Mouse (Mus musculus) limb, embryonic 13.5 days (tissue): ENCODE measurements at regions not wholly inside any gene's neighbourhood (a gene's known extent, or its start where the extent isn't known, plus 50 kb on each side); places are given as distances from the start of the nearest gene placed in this dataset.

Experiments
- ATAC-seq: fragments of 200-750 bp; cut with Nextera tagmentation; 2 replicates; pipeline ENCODE4 v1.8.0; 2017; ENCODE audit warnings: low read depth, moderate number of reproducible peaks, moderate TSS enrichment; ENCODE audit not compliant: low FRiP score
- H3K27ac ChIP-seq: fragments of 300-500 bp; sonication (generic); 2 replicates; pipeline ENCODE4 v1.5.1; 2015; ENCODE audit warnings: inconsistent platforms, mild to moderate bottlenecking, moderate library complexity
- H3K27me3 ChIP-seq: fragments of 300-500 bp; sonication (generic); 2 replicates; pipeline ENCODE4 v1.6.1; 2015; ENCODE audit warnings: mild to moderate bottlenecking, inconsistent platforms
- H3K36me3 ChIP-seq: fragments of 300-500 bp; sonication (generic); 2 replicates; pipeline ENCODE4 v1.6.1; 2015; ENCODE audit warnings: inconsistent platforms, mild to moderate bottlenecking, moderate library complexity
- H3K4me1 ChIP-seq: fragments of 300-500 bp; sonication (generic); 2 replicates; pipeline ENCODE4 v1.6.1; 2015; ENCODE audit warnings: inconsistent platforms
- H3K4me2 ChIP-seq: fragments of 300-500 bp; sonication (generic); replicated peaks from 2 replicates; pipeline ENCODE4 v1.6.1; 2015; ENCODE audit warnings: inconsistent platforms, mild to moderate bottlenecking, moderate library complexity
- H3K4me3 ChIP-seq: fragments of 300-500 bp; sonication (generic); 2 replicates; pipeline ENCODE4 v1.5.1; 2015; ENCODE audit warnings: moderate library complexity, mild to moderate bottlenecking, inconsistent platforms
- H3K9ac ChIP-seq: fragments of 300-500 bp; sonication (generic); 2 replicates; pipeline ENCODE4 v1.6.1; 2015; ENCODE audit warnings: mild to moderate bottlenecking, inconsistent platforms
- H3K9me3 ChIP-seq: fragments of 300-500 bp; sonication (generic); 2 replicates; pipeline ENCODE4 v1.6.1; 2016; ENCODE audit warnings: inconsistent platforms
- WGBS: fragments of 180-500 bp; shearing (Covaris S2); methylation state at CpG from one replicate; pipeline ENCODE4 v1.1.7; 2015; 5-methylcytosine and 5-hydroxymethylcytosine counted together

DNA sequence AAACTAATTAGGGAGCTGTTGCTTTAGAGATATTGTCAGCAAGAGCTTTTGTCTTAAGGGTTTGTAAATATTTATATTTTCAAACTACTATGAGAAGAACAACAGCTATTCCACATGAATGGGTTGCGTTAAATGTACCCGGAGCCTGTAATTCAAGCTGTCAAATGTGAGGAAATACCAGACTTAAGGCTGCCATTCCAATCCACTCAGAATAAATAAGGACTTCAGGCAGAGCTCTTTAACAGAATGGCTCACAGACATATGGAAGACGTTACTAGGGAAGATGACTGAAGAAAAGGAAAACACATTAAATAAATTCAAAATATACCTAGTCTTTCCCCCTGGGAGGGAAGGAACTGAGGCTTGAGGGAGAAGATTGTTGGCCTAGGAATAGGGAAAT, 400.7 kb upstream of the Pappa start:
- no peak overlapping the region for H3K27ac ChIP-seq
- 23% methylated on average over 3 of the region's 3 CpGs for WGBS

DNA sequence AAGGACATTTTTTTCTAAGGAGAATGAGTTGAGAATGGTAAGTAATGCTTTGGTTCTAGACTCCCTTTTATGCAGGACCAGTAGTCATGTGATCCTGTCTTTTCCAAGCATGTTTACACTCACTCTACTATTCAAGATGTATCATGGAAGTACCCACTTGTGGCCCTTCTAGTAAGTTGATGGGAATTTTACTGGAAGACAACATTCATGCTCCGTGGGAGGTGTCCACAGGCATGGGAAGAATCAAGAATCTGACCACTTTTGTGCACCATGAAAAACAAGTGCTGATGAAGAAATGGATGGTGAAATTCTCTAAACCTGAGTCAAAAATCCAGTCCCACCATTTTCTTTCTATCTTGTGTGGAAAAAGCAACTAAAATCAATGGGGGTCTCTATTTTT, 399.1 kb upstream of the Pappa start:
- Histone ChIP-seq H3K36me3 (no peaks in the 10 kb centered on the region), H3K4me1 (no peaks in the 10 kb centered on the region), H3K9me3 (no peaks in the 10 kb centered on the region), H3K9ac (no peak overlapping the region), H3K4me3 (no peak overlapping the region), H3K27me3 (no peaks in the 10 kb centered on the region), H3K27ac (no peak overlapping the region), H3K4me2 (no peak overlapping the region)
- 69% methylated on average over 1 of the region's 1 CpGs for WGBS
- no peak for ATAC-seq

More for the DNA sequence above, 400.7 kb upstream of the Pappa start:
- H3K4me1 ChIP-seq, result no peaks in the 10 kb centered on the region
- no peaks in the 10 kb centered on the region for H3K9me3 ChIP-seq
- no peaks in the 10 kb centered on the region for H3K36me3 ChIP-seq
- H3K4me2 ChIP-seq, result no peak overlapping the region
- peak; percentile 54; the same call in 1 of the 2 replicates for ATAC-seq
- H3K27me3 ChIP-seq, result no peaks in the 10 kb centered on the region
- no peak overlapping the region for H3K9ac ChIP-seq
- no peak overlapping the region for H3K4me3 ChIP-seq

DNA sequence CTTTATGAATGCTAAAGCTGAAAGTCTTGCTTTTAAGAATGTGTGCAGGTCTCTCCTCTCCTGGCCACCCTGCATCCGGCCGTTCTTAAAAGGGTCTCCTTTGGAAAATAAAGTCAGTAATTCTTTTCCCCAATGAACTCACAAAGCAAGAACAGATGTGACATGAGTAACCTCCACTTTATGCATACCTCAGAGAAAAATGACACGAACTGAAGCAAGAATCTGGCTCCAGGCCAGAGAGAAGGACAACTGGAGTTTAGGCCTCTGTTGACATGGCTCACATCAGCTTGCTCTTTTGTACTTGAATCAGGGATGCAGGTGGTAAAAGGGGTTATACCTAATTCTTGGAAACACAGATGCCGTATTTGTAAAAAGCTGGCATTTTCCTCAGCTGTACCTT, 368.0 kb upstream of the Pappa start:
- H3K4me1 ChIP-seq, result 0 out of 2 replicates have a peak, but pooled peaks cover 4% of the 10 kb centered on the region

DNA sequence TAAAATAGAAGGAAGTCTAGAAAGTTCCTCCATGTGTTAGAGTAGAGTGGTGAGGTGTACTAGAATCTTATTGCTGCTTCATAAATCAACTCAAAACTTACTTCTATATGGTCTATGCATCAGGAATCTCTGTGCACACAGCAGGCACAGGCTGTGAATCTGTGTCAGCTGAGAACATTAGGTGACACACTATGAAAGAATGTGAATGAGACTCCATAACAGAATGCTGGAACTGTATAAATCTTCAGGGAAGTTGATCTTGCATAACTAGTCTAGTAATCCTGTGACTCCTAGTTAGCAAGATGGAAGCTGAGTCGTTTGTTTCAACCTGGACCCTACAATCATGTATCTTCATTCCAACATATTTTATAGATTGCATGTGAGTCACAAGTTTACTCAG, 355.4 kb upstream of the Pappa start:
- no peaks in the 10 kb centered on the region for H3K36me3 ChIP-seq
- H3K4me1 ChIP-seq, result no peaks in the 10 kb centered on the region
- H3K27me3 ChIP-seq, result no peaks in the 10 kb centered on the region
- no peak overlapping the region for H3K4me2 ChIP-seq
- no peak overlapping the region for H3K9ac ChIP-seq
- H3K27ac ChIP-seq, result no peak overlapping the region
- WGBS, result 79% methylated on average over 1 of the region's 1 CpGs
- H3K4me3 ChIP-seq, result no peak overlapping the region
- no peak for ATAC-seq
- no peaks in the 10 kb centered on the region for H3K9me3 ChIP-seq

More for the DNA sequence above, 368.0 kb upstream of the Pappa start:
- Histone ChIP-seq H3K27me3 (no peaks in the 10 kb centered on the region), H3K4me3 (no peak overlapping the region), H3K4me2 (no peak overlapping the region), H3K27ac (no peak overlapping the region), H3K9me3 (no peaks in the 10 kb centered on the region), H3K36me3 (no peaks in the 10 kb centered on the region), H3K9ac (no peak overlapping the region)
- ATAC-seq, result peak; percentile 19; the same call in 1 of the 2 replicates
- WGBS, result 23% methylated on average over 4 of the region's 4 CpGs

DNA sequence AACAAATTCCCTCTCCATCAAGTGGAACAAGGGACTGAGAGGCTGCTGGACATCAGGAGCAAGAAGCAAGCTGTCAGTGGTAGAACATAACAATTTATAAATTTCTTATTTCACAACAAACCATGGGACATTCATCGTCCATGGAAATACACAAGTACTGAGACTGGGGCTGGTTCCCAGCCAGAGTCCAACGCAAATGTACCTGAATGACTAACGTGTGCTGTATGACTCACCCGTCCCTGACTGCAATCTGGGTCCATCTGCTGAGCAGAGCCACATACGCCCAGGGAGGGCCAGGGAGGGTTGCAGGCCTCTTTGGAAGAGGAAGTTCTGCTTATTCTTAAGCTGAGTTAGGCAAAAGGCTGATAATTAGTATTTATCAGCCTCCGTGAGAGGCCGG, 320.1 kb upstream of the Pappa start:
- Histone ChIP-seq H3K4me2 (no peak overlapping the region), H3K9ac (no peak overlapping the region), H3K4me3 (no peak overlapping the region), H3K27ac (no peak overlapping the region), H3K27me3 (no peaks in the 10 kb centered on the region), H3K36me3 (no peaks in the 10 kb centered on the region), H3K4me1 (peaks cover 4% of the 10 kb centered on the region; the same call in 1 of the 2 replicates), H3K9me3 (no peaks in the 10 kb centered on the region)
- 66% methylated on average over 7 of the region's 7 CpGs for WGBS
- no peak for ATAC-seq

DNA sequence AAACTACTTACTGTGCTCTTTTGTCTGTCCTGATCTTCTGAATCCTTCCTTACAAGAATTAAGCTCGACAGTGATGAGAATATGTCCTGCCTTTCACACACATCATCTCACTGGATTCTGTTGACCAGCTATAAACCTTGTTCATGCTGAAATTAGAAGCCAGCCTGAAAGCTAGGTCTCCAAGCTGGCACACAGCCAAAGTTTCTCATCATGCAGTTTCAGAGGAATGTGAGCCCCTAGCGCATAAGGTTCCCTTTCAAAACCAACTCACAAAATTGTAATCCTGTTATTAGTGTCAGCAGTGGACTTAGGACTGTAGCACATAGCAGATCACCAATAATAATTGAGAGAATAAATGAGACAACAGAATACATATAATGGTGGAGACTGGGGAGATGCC, 319.0 kb upstream of the Pappa start:
- no peak overlapping the region for H3K27ac ChIP-seq
- no peak for ATAC-seq
- H3K4me2 ChIP-seq, result no peak overlapping the region
- H3K36me3 ChIP-seq, result no peaks in the 10 kb centered on the region
- WGBS, result 37% methylated on average over 2 of the region's 2 CpGs
- no peak overlapping the region for H3K4me3 ChIP-seq
- H3K27me3 ChIP-seq, result no peaks in the 10 kb centered on the region
- no peak overlapping the region for H3K9ac ChIP-seq
- H3K4me1 ChIP-seq, result peaks cover 4% of the 10 kb centered on the region; the same call in 1 of the 2 replicates
- no peaks in the 10 kb centered on the region for H3K9me3 ChIP-seq

DNA sequence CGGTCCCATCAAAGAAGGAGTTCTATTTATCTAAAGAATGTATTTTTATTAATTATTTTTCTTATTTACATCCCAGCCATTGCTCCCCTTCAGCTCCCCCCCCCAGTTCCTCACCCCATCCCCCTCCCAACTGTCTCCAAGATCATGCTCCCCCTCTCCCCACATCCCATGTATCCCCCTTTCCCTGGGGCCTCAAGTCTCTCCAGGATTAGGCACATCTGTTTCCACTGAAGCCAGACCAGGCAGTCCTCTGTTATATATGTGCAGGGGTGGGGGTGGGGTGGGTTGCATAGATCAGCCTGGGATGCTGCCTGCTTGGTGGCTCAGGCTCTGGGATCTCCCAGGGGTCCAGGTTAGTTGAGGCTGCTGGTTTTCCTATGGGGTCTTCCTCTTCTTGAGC, 316.8 kb upstream of the Pappa start:
- Histone ChIP-seq H3K4me2 (no peak overlapping the region), H3K27me3 (no peaks in the 10 kb centered on the region), H3K4me1 (peaks cover 4% of the 10 kb centered on the region; the same call in 1 of the 2 replicates), H3K9ac (no peak overlapping the region), H3K4me3 (no peak overlapping the region), H3K27ac (no peak overlapping the region), H3K36me3 (no peaks in the 10 kb centered on the region), H3K9me3 (no peaks in the 10 kb centered on the region)
- 79% methylated on average over 1 of the region's 1 CpGs for WGBS
- ATAC-seq, result peak; percentile 11; the same call in 1 of the 2 replicates

DNA sequence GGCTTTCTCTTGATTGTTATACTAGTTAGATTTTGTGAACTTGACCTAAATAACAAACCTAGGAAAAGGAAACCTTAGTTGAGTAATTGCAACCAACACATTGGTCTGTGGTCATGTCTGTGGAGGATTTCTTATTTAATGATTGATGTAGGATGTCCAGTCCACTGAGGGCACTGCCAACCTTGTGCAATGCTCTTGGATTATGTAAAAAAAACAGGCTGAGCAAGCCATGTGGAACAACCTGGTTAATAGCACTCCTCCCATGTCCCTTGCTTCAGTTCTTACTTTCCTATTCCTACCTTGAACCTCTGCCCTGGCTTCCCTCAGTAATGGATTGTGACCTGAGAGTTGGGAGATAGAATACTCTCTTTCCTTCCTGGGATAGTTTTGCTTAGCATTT, 312.0 kb upstream of the Pappa start:
- Histone ChIP-seq H3K36me3 (no peaks in the 10 kb centered on the region), H3K4me3 (no peak overlapping the region), H3K27ac (no peak overlapping the region), H3K9ac (no peak overlapping the region), H3K4me2 (no peak overlapping the region), H3K9me3 (no peaks in the 10 kb centered on the region), H3K27me3 (no peaks in the 10 kb centered on the region), H3K4me1 (no peaks in the 10 kb centered on the region)
- no peak for ATAC-seq

DNA sequence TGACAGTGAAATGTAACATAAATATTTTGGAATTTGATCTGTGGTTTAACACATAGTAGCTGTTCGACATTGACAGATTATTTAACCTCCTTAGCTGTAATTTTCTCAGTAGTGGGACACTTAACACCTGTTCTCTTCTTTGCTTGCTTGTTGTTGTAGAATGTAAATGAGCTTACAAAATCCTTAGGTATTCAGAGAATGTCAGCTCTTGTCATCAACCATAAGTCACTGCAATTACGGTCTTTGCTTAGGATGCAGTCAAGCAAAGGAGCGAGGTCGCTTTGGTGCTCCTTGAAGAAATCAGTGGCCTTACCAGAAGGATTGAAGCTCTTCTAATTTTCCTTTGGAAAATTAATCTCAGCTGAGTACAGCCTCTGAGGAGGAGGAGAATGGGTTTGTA, 311.2 kb upstream of the Pappa start:
- no peak overlapping the region for H3K27ac ChIP-seq
- ATAC-seq, result no peak
- 62% methylated on average over 4 of the region's 4 CpGs for whole genome bisulfite sequencing

DNA sequence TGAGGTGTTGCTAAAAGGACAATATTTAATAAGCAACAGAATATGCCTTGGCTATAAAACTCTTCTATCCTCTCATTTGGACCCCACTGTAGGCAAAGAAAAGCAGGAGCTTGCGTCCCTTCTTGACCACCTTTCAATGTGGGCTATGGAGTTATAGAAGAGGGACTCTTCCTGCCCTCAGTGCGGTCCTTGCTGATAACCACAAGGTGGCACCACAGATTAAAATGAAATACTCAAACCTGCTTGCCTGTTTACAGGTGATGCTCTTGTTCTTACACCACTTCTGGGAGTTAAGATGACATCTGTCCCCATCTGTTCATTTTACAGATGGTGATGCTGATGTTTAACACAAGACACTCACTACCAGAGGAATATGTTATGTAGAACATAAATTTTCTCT, 291.1 kb upstream of the Pappa start:
- Histone ChIP-seq H3K9me3 (no peaks in the 10 kb centered on the region), H3K4me1 (no peaks in the 10 kb centered on the region), H3K9ac (no peak overlapping the region), H3K4me3 (no peak overlapping the region), H3K4me2 (no peak overlapping the region), H3K27me3 (no peaks in the 10 kb centered on the region), H3K36me3 (no peaks in the 10 kb centered on the region), H3K27ac (no peak overlapping the region)
- WGBS, result 51% methylated on average over 2 of the region's 2 CpGs
- ATAC-seq, result no peak

More for the DNA sequence above, 311.2 kb upstream of the Pappa start:
- Histone ChIP-seq H3K4me2 (no peak overlapping the region), H3K4me3 (no peak overlapping the region), H3K4me1 (no peaks in the 10 kb centered on the region), H3K9ac (no peak overlapping the region), H3K36me3 (no peaks in the 10 kb centered on the region), H3K9me3 (no peaks in the 10 kb centered on the region), H3K27me3 (no peaks in the 10 kb centered on the region)

DNA sequence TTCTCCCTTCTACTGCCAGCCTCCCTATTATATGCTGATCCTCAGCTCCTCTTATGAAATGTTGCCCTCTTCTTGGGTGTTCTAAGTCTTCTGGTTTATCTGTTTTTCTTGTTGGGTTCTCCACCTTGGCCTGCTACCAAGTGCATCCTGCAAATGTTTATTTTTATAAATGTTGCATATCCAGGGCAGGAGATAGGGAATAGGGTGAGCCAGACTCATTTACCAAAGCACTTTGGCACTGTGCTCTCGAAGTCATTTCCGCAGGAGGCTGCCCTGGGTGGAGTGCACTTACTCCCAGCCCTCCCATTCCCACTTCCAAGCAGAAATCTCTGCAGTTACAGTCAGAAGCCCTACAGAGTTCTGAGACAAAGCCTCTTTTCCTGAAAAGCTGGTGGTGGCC, 249.5 kb upstream of the Pappa start:
- H3K9ac ChIP-seq, result no peak overlapping the region
- no peak overlapping the region for H3K4me2 ChIP-seq
- no peaks in the 10 kb centered on the region for H3K36me3 ChIP-seq
- no peaks in the 10 kb centered on the region for H3K4me1 ChIP-seq
- H3K4me3 ChIP-seq, result no peak overlapping the region
- no peaks in the 10 kb centered on the region for H3K9me3 ChIP-seq
- WGBS, result 78% methylated on average over 2 of the region's 2 CpGs
- no peaks in the 10 kb centered on the region for H3K27me3 ChIP-seq
- no peak for ATAC-seq
- H3K27ac ChIP-seq, result no peak overlapping the region

DNA sequence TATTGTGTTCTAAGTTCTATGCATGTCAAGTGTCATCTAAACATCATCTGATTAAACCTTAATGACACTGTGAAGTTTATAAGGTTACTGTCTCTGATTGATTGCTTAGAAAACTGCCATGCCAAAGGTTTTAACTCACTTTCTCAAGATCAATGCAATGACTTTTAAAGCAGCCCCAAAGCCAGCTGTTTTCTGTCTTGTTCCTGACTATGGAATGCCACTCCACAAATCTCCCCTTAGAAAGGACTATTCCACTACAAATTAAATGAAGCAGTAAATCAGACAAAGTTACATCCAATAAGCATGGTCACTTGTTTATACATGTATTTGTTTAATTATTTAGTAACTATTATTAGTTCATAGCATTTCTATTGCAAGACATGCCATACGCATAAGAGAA, 247.1 kb upstream of the Pappa start:
- Histone ChIP-seq H3K27ac (no peak overlapping the region), H3K9me3 (no peaks in the 10 kb centered on the region), H3K36me3 (no peaks in the 10 kb centered on the region), H3K4me1 (no peaks in the 10 kb centered on the region), H3K4me3 (no peak overlapping the region), H3K27me3 (no peaks in the 10 kb centered on the region), H3K9ac (no peak overlapping the region), H3K4me2 (no peak overlapping the region)
- ATAC-seq, result no peak
- 92% methylated on average over 1 of the region's 1 CpGs for WGBS

DNA sequence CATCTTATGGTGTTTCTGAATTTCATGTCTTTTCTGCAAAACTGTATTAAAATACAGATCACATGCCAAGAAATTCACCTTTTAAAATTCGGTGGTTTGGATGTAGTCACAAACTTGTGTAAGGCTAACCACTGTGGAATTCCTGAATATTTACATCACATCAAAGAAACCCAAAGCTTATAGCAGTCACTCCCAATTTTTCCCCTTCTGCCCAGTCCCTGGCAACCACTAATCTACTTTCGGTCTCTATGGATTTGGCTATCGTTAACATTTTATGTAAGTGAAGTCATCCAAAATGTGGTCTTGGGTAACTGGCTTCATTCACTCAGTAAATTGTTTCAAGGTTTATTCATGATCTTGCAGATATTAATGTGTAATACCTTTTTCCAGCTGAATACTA, 226.0 kb upstream of the Pappa start:
- Histone ChIP-seq H3K27me3 (no peaks in the 10 kb centered on the region), H3K36me3 (no peaks in the 10 kb centered on the region), H3K4me3 (no peak overlapping the region), H3K9ac (no peak overlapping the region), H3K27ac (no peak overlapping the region), H3K9me3 (no peaks in the 10 kb centered on the region), H3K4me1 (no peaks in the 10 kb centered on the region), H3K4me2 (no peak overlapping the region)
- ATAC-seq, result peak; percentile 76; the same call in 1 of the 2 replicates
- WGBS, result 55% methylated on average over 3 of the region's 3 CpGs
